Mouse (Mus musculus) C2C12 (cell line): Measurements from ENCODE around the gene Plin2.

Experiments
- CTCF ChIP-seq: IDR thresholded peaks from one replicate; pipeline ENCODE4 v1.5.1; 2011; ENCODE audit not compliant: control insufficient read depth, insufficient read depth, insufficient read length
- MAX ChIP-seq: IDR thresholded peaks from one replicate; pipeline ENCODE4 v1.6.1; 2011; ENCODE audit warnings: mild to moderate bottlenecking, control low read depth
- USF1 ChIP-seq: IDR thresholded peaks from one replicate; pipeline ENCODE4 v1.6.1; 2011; ENCODE audit warnings: low read depth, mild to moderate bottlenecking, control low read depth, moderate library complexity

DNA sequence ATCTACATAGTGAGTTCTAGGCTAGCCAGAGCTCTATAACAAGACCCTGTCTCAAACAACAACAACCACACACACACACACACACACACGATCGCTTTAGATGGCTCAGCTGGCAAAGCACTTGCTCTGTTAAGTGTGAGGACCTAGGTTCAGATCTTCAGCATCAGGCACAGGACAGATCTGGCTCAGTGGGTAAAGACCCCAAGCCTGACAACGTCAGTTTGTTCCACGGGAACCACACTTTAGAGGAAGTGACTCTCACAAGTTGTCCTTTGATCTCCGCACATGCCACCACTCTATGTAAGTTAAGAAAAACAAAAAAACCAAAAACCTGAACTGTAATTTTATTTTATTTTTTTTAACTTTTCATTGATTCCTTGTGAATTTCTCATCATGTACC, 13.4 kb upstream of the Plin2 start:
- TF ChIP-seq CTCF = no peak
- no peak for TF ChIP-seq USF1
- TF ChIP-seq MAX = no peak
